Mouse (Mus musculus): Measurements from ENCODE around the gene Tcp11l1. TPM values are rescaled to one million over a fixed set of nuclear protein-coding genes. Genes with fewer than 3 reads are reported as not detected.

The Tcp11l1 gene
- polyA plus RNA-seq, 1 experiment: 27.7 TPM

- Histone ChIP-seq H3K27ac (ENCODE audit: insufficient read depth, low read length) (no peak overlapping the region), H3K4me3 (replicated peaks; ENCODE audit: insufficient read depth, low read depth, low read length) (peak overlapping the region; percentile 61), H3K4me1 (ENCODE audit: control insufficient read depth, insufficient read depth, low read length) (no peaks in the 10 kb centered on the region), H3K27me3 (ENCODE audit: control insufficient read depth, insufficient read depth, low read length) (no peaks in the 10 kb centered on the region)
- no peak for DNase-seq
- 8% methylated on average over 46 of the region's 46 CpGs for WGBS
- TF ChIP-seq CTCF (IDR thresholded peaks at IDR 0.05; ENCODE audit: borderline replicate concordance, insufficient read depth, low read depth, low read length): no peak
Observed at GRCm38 (mm10) chr2:104741896-104742740, 30.1 kb upstream of the Tcp11l1 start.

- no peaks in the 10 kb centered on the region for H3K27me3 ChIP-seq (ENCODE audit: control insufficient read depth, insufficient read depth, low read length)
- H3K27ac ChIP-seq (ENCODE audit: insufficient read depth, low read length): no peak overlapping the region
- H3K4me3 ChIP-seq (replicated peaks; ENCODE audit: insufficient read depth, low read depth, low read length): no peak overlapping the region
- no peaks in the 10 kb centered on the region for H3K4me1 ChIP-seq (ENCODE audit: control insufficient read depth, insufficient read depth, low read length)
- no peak for DNase-seq
- TF ChIP-seq POLR2A (IDR thresholded peaks at IDR 0.05; ENCODE audit: borderline replicate concordance, insufficient read depth, low read length): no peak
- TF ChIP-seq CTCF (IDR thresholded peaks at IDR 0.05; ENCODE audit: borderline replicate concordance, insufficient read depth, low read depth, low read length): no peak
- WGBS: 72% methylated on average over 7 of the region's 7 CpGs
Observed at GRCm38 (mm10) chr2:104741015-104741758, 29.2 kb upstream of the Tcp11l1 start.

GRCm38 (mm10) chr2:104740248-104740949 is 28.4 kb upstream of the Tcp11l1 start:
- WGBS: 82% methylated on average over 7 of the region's 7 CpGs
- no peaks in the 10 kb centered on the region for H3K4me1 ChIP-seq (ENCODE audit: control insufficient read depth, insufficient read depth, low read length)
- no peak overlapping the region for H3K4me3 ChIP-seq (replicated peaks; ENCODE audit: insufficient read depth, low read depth, low read length)
- no peak for DNase-seq
- H3K27ac ChIP-seq (ENCODE audit: insufficient read depth, low read length): no peak overlapping the region
- H3K27me3 ChIP-seq (ENCODE audit: control insufficient read depth, insufficient read depth, low read length): no peaks in the 10 kb centered on the region
- no peak for TF ChIP-seq CTCF (IDR thresholded peaks at IDR 0.05; ENCODE audit: borderline replicate concordance, insufficient read depth, low read depth, low read length)
- TF ChIP-seq POLR2A (IDR thresholded peaks at IDR 0.05; ENCODE audit: borderline replicate concordance, insufficient read depth, low read length): no peak

GRCm38 (mm10) chr2:104739691-104740090 is 27.7 kb upstream of the Tcp11l1 start:
- no peaks in the 10 kb centered on the region for H3K4me1 ChIP-seq (ENCODE audit: control insufficient read depth, insufficient read depth, low read length)
- no peak for TF ChIP-seq CTCF (IDR thresholded peaks at IDR 0.05; ENCODE audit: borderline replicate concordance, insufficient read depth, low read depth, low read length)
- no peak for TF ChIP-seq POLR2A (IDR thresholded peaks at IDR 0.05; ENCODE audit: borderline replicate concordance, insufficient read depth, low read length)
- DNase-seq: no peak
- no peak overlapping the region for H3K27ac ChIP-seq (ENCODE audit: insufficient read depth, low read length)
- no peak overlapping the region for H3K4me3 ChIP-seq (replicated peaks; ENCODE audit: insufficient read depth, low read depth, low read length)
- no peaks in the 10 kb centered on the region for H3K27me3 ChIP-seq (ENCODE audit: control insufficient read depth, insufficient read depth, low read length)
- over 99% methylated on average over 2 of the region's 2 CpGs for WGBS

GRCm38 (mm10) chr2:104736241-104736640 is 24.3 kb upstream of the Tcp11l1 start:
- no peak for DNase-seq
- no peaks in the 10 kb centered on the region for H3K4me1 ChIP-seq (ENCODE audit: control insufficient read depth, insufficient read depth, low read length)
- H3K27ac ChIP-seq (ENCODE audit: insufficient read depth, low read length): no peak overlapping the region
- no peaks in the 10 kb centered on the region for H3K27me3 ChIP-seq (ENCODE audit: control insufficient read depth, insufficient read depth, low read length)
- 51% methylated on average over 7 of the region's 7 CpGs for WGBS
- H3K4me3 ChIP-seq (replicated peaks; ENCODE audit: insufficient read depth, low read depth, low read length): no peak overlapping the region
- TF ChIP-seq POLR2A (IDR thresholded peaks at IDR 0.05; ENCODE audit: borderline replicate concordance, insufficient read depth, low read length) (no peak), CTCF (IDR thresholded peaks at IDR 0.05; ENCODE audit: borderline replicate concordance, insufficient read depth, low read depth, low read length) (no peak)

- TF ChIP-seq POLR2A (IDR thresholded peaks at IDR 0.05; ENCODE audit: borderline replicate concordance, insufficient read depth, low read length) (no peak), CTCF (IDR thresholded peaks at IDR 0.05; ENCODE audit: borderline replicate concordance, insufficient read depth, low read depth, low read length) (no peak)
- Histone ChIP-seq H3K4me3 (replicated peaks; ENCODE audit: insufficient read depth, low read depth, low read length) (no peak overlapping the region), H3K4me1 (ENCODE audit: control insufficient read depth, insufficient read depth, low read length) (no peaks in the 10 kb centered on the region), H3K27me3 (ENCODE audit: control insufficient read depth, insufficient read depth, low read length) (no peaks in the 10 kb centered on the region), H3K27ac (ENCODE audit: insufficient read depth, low read length) (no peak overlapping the region)
- 80% methylated on average over 7 of the region's 7 CpGs for WGBS
- DNase-seq: no peak
Observed at GRCm38 (mm10) chr2:104732562-104733256, 20.7 kb upstream of the Tcp11l1 start.

- no peak overlapping the region for H3K27ac ChIP-seq (ENCODE audit: insufficient read depth, low read length)
- no peaks in the 10 kb centered on the region for H3K4me1 ChIP-seq (ENCODE audit: control insufficient read depth, insufficient read depth, low read length)
- WGBS: 83% methylated on average over 9 of the region's 9 CpGs
- no peak overlapping the region for H3K4me3 ChIP-seq (replicated peaks; ENCODE audit: insufficient read depth, low read depth, low read length)
- no peak for DNase-seq
- TF ChIP-seq CTCF (IDR thresholded peaks at IDR 0.05; ENCODE audit: borderline replicate concordance, insufficient read depth, low read depth, low read length) (no peak), POLR2A (IDR thresholded peaks at IDR 0.05; ENCODE audit: borderline replicate concordance, insufficient read depth, low read length) (no peak)
- H3K27me3 ChIP-seq (ENCODE audit: control insufficient read depth, insufficient read depth, low read length): no peaks in the 10 kb centered on the region
Observed at GRCm38 (mm10) chr2:104732033-104732444, 20.1 kb upstream of the Tcp11l1 start.
